Mouse (Mus musculus): ENCODE measurements around the gene Frmd4a.

DNA sequence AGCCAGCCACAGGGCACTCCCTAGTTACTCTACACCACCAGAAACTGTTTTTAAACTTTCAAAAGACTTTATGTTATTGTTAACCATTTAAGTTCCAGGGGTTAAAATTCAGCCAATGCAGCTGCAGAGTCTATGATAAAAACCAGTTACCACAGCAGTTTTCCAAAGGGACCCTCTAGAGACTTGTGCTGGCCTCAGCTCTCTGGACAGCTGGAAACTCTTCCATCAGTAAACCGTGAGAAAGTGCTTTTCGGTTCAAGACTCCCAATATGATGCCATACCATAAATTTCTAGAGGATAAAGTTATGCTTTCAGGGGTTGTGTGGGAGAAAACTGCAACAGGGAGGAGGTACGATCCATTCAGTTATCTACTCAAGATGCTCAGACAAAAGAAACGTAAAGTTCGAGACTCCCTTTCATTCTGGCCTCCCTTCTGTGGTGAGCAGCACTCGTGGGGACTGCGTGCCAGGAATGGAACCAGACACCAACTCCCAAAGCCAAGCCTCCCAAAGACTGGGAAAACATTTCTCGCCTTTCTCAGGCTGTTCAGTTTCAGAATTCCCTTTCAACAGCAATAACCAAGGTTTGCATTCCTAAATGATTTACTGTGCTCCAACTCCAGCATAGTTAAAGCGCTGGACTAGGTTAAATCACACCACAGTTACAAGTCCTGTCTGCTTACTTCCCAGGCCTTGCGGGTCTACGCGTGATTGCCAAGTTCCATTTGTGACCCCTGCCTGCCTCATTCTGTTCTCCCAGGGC, 603.3 kb downstream of the Frmd4a start:
- TF ChIP-seq CTCF (IDR thresholded peaks at IDR 0.05; ENCODE audit: borderline replicate concordance, extremely low read depth, insufficient read depth, insufficient read length) (no peak), POLR2A (IDR thresholded peaks at IDR 0.05; ENCODE audit: borderline replicate concordance, extremely low read depth, insufficient read depth, insufficient read length, poor library complexity, severe bottlenecking) (no peak)
